Mouse (Mus musculus): Measurements from ENCODE around the gene Il1f9. TPM values are rescaled to one million over a fixed set of nuclear protein-coding genes. Genes with fewer than 3 reads are reported as not detected.
"Not testable (repeated sequence)": the region's sequence is repeated elsewhere in the genome, so short reads cannot be mapped to it uniquely, and the experiment has no call there.

The Il1f9 gene
- polyA plus RNA-seq (2015; fragmentation: Nextera tagmentation; extraction: Ambion mirVana): 6.3 and 9.1 TPM in 2 replicates

DNA sequence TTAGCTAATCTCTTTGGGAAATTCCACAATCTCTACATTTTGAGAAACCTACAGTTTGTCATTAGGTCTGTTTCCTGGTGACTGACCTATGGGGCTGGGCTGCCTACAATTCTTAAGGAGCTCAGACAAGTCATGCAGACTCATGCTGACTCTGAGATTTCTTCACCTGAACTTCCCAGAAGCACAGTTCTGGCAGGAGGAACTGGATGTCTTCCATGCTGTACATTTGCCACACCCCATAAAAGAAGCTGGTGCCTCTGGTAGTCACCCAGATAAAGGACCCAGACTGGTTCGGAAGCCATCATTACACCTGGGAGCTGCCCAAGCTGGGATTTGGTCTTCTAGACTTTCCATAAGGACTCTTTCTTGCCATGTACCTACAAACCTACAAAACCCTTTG lies at the start of gene Il1f9:
Il1f9 (plus strand) TSS at position 301 of the 400 bp plus-strand sequence.
- H3K4me2 ChIP-seq: no peak within 1 kb of the TSS
- H3K4me1 ChIP-seq: peaks cover 6% of the 10 kb centered on the region; the same call in 1 of the 2 replicates
- no peak within 1 kb of the TSS for H3K4me3 ChIP-seq
- 86% methylated on average over 1 of the region's 1 CpGs for WGBS
- ATAC-seq (ENCODE audit: insufficient number of reproducible peaks, low FRiP score, low TSS enrichment, low read depth): no peak
- H3K27ac ChIP-seq: no peak within 1 kb of the TSS
- H3K36me3 ChIP-seq: no peaks in the 10 kb centered on the region
- H3K9me3 ChIP-seq: no peaks in the 10 kb centered on the region
- H3K27me3 ChIP-seq: no peaks in the 10 kb centered on the region
- H3K9ac ChIP-seq: no peak within 1 kb of the TSS

DNA sequence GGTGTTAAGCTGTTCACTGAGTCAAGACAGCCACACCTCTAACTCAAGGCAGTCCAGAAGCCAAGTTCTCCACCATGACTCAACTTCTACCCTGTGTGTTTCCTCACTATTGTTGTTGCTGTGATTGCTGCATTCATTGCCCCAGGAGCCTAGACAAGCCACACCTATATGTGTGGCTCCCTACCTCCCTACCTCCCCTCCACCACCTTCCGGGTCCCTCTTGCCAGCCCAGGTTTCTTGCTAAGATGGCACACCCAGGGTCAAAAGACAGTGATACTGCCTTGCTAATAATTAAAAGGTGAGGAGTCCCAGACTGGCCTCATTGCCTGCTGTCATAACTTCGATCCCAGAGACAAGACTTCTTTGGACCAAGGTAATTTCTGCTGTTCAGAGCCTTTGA lies 33.4 kb upstream of the Il1f9 start, which contains the start of gene Il1f8:
Il1f8 (plus strand) TSS at position 301 of the 400 bp plus-strand sequence.
- Histone ChIP-seq H3K27me3 (no peaks in the 10 kb centered on the region), H3K4me3 (no peak within 1 kb of the TSS), H3K4me2 (no peak within 1 kb of the TSS), H3K9ac (no peak within 1 kb of the TSS), H3K27ac (no peak within 1 kb of the TSS), H3K4me1 (no peaks in the 10 kb centered on the region), H3K36me3 (no peaks in the 10 kb centered on the region), H3K9me3 (no peaks in the 10 kb centered on the region)
- WGBS: 81% methylated on average over 2 of the region's 2 CpGs
- no peak for ATAC-seq (ENCODE audit: insufficient number of reproducible peaks, low FRiP score, low TSS enrichment, low read depth)

GRCm38 (mm10) chr2:24181683-24182331 lies 4.5 kb upstream of the Il1f9 start:
- H3K27me3 ChIP-seq, H3K4me1 ChIP-seq, H3K9me3 ChIP-seq, H3K9ac ChIP-seq, H3K27ac ChIP-seq, H3K36me3 ChIP-seq: not testable (repeated sequence)
- 7% methylated on average over 14 of the region's 14 CpGs for WGBS
- peak overlapping the region; percentile 36 for H3K4me2 ChIP-seq
- peak; percentile 76; the same call in 1 of the 2 replicates for ATAC-seq (ENCODE audit: insufficient number of reproducible peaks, low FRiP score, low TSS enrichment, low read depth)
- H3K4me3 ChIP-seq: peak overlapping the region; percentile 11

- Histone ChIP-seq H3K4me3 (peak overlapping the region; percentile 11), H3K4me2 (peak overlapping the region; percentile 36)
- 46% methylated on average over 13 of the region's 13 CpGs for WGBS
- H3K27ac ChIP-seq; H3K9ac ChIP-seq; H3K9me3 ChIP-seq; H3K4me1 ChIP-seq; H3K27me3 ChIP-seq; H3K36me3 ChIP-seq; ATAC-seq (ENCODE audit: insufficient number of reproducible peaks, low FRiP score, low TSS enrichment, low read depth): not testable (repeated sequence)
Observed at GRCm38 (mm10) chr2:24182423-24183147, 3.7 kb upstream of the Il1f9 start.

DNA sequence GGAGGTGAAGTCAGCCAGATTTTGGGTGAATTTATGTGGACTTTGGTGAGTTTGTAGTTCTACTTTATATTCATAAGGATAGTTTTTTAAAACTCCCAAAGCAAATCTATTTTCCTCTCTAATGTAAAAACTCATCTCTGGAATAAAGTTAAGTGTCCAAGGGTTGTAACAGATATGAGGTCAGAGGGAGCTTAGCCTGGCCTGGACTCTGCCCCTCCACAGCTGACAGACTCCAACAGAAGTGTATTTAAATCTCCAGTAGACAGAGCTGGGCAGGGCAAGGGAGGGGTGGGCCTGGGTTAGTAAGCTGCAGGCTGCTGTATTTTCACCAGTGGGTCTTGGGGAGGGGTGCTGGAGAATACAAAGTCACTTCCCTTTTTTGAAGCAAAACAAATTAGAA lies 2.2 kb upstream of the Il1f9 start:
- not testable (repeated sequence) for H3K4me3 ChIP-seq; H3K9ac ChIP-seq; H3K4me2 ChIP-seq; H3K27me3 ChIP-seq; ATAC-seq (ENCODE audit: insufficient number of reproducible peaks, low FRiP score, low TSS enrichment, low read depth); H3K9me3 ChIP-seq; H3K36me3 ChIP-seq; H3K4me1 ChIP-seq; H3K27ac ChIP-seq

DNA sequence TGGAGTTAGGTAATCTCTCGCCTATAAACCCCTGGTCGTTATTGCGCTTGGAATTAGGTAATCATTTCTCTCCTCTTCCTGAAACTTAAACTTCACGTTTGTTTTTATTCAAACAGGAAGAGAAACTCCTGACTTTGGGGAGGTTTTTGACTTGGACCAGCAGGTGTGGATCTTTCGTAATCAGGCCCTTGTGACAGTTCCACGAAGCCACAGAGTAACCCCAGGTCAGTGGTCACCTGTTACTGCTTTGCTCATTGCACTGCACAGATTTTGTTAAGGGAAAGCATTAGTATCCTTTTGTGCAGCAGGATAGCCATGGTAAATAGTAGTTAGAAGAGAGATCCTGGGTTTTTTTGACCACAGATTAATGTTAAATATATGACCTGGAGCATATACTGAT lies 1.3 kb downstream of the Il1f9 start:
- Histone ChIP-seq H3K4me3 (no peak overlapping the region), H3K27ac (no peak overlapping the region), H3K9ac (no peak overlapping the region), H3K9me3 (no peaks in the 10 kb centered on the region), H3K4me1 (no peaks in the 10 kb centered on the region), H3K27me3 (no peaks in the 10 kb centered on the region), H3K4me2 (no peak overlapping the region), H3K36me3 (no peaks in the 10 kb centered on the region)
- 60% methylated on average over 6 of the region's 6 CpGs for WGBS
- no peak for ATAC-seq (ENCODE audit: insufficient number of reproducible peaks, low FRiP score, low TSS enrichment, low read depth)

GRCm38 (mm10) chr2:24188189-24188588 lies 1.9 kb downstream of the Il1f9 start:
- Histone ChIP-seq H3K4me2 (no peak overlapping the region), H3K4me1 (no peaks in the 10 kb centered on the region), H3K27ac (no peak overlapping the region), H3K27me3 (no peaks in the 10 kb centered on the region), H3K36me3 (no peaks in the 10 kb centered on the region), H3K9me3 (no peaks in the 10 kb centered on the region), H3K9ac (no peak overlapping the region), H3K4me3 (no peak overlapping the region)
- no peak for ATAC-seq (ENCODE audit: insufficient number of reproducible peaks, low FRiP score, low TSS enrichment, low read depth)
- WGBS: 72% methylated on average over 1 of the region's 1 CpGs

DNA sequence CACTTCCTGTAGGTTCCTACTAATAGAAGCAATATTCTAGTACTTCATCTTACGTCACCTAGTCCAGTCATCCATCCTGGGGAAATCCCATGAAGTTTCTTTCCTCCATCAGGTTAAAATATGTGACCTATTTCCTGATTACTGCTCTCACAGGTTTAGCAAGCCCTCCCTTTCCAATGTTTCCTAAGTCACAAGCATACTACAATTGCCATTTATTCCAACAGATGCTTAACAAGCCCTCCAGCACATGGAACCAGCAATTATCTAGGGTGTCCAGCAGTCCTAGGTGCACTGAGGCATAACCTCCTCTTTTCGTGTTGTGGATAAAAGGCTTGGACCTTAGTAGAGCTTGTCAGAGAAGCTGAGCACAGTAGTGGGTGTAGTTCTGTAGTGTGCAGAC lies 28.8 kb downstream of the Il1f9 start, which contains the start of gene Il1f6:
Il1f6 (plus strand) TSS at position 301 of the 400 bp plus-strand sequence.
- no peak within 1 kb of the TSS for H3K4me2 ChIP-seq
- no peaks in the 10 kb centered on the region for H3K36me3 ChIP-seq
- no peaks in the 10 kb centered on the region for H3K9me3 ChIP-seq
- no peaks in the 10 kb centered on the region for H3K4me1 ChIP-seq
- H3K9ac ChIP-seq: no peak within 1 kb of the TSS
- H3K27me3 ChIP-seq: no peaks in the 10 kb centered on the region
- no peak for ATAC-seq (ENCODE audit: insufficient number of reproducible peaks, low FRiP score, low TSS enrichment, low read depth)
- WGBS: 68% methylated on average over 2 of the region's 2 CpGs
- no peak within 1 kb of the TSS for H3K4me3 ChIP-seq
- no peak within 1 kb of the TSS for H3K27ac ChIP-seq

DNA sequence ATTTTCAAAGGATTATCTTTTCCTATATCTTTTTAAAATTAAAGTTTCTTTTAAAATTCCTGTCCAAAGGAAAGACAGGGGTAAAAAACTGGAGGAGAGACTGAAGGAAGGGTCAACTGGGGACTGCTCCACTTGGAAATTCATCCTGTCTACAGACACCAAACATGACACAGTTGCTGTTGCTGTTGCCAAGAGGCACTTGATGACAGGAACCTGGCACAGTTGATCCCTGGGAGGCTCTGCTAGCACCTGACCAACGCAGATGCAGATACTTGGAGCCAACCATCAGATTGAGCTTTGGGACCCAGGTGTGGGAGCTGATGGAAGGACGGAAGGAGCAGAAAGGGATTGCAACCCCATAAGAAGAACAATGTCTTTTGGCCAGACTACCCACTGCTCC lies 40.9 kb downstream of the Il1f9 start:
- no peak overlapping the region for H3K4me3 ChIP-seq
- WGBS: 74% methylated on average over 2 of the region's 2 CpGs
- no peaks in the 10 kb centered on the region for H3K36me3 ChIP-seq
- no peak overlapping the region for H3K4me2 ChIP-seq
- H3K27me3 ChIP-seq: no peaks in the 10 kb centered on the region
- H3K4me1 ChIP-seq: no peaks in the 10 kb centered on the region
- ATAC-seq (ENCODE audit: insufficient number of reproducible peaks, low FRiP score, low TSS enrichment, low read depth): no peak
- no peaks in the 10 kb centered on the region for H3K9me3 ChIP-seq
- no peak overlapping the region for H3K9ac ChIP-seq
- H3K27ac ChIP-seq: no peak overlapping the region

Other genes with a start within 250 kb of the Il1f9 start
- gene Hnmt, start 137.1 kb upstream of the Il1f9 start, polyA plus RNA-seq (2015; fragmentation: Nextera tagmentation; extraction: Ambion mirVana): 1.4 and 2.2 TPM in 2 replicates
- gene Tbpl2, start 89.9 kb upstream of the Il1f9 start, polyA plus RNA-seq (2015; fragmentation: Nextera tagmentation; extraction: Ambion mirVana): not detected in 2 replicates
- gene Il1f8, start 33.3 kb upstream of the Il1f9 start, polyA plus RNA-seq (2015; fragmentation: Nextera tagmentation; extraction: Ambion mirVana): 0.92 and 2.7 TPM in 2 replicates
- 2.5 and 4.3 TPM in 2 replicates for gene Il1f6, start 28.9 kb downstream of the Il1f9 start, polyA plus RNA-seq (2015; fragmentation: Nextera tagmentation; extraction: Ambion mirVana)
- 35.9 and 38.4 TPM in 2 replicates for gene Il1f5, start 90.5 kb downstream of the Il1f9 start, polyA plus RNA-seq (2015; fragmentation: Nextera tagmentation; extraction: Ambion mirVana)
- gene Il1f10, start 104.7 kb downstream of the Il1f9 start, polyA plus RNA-seq (2015; fragmentation: Nextera tagmentation; extraction: Ambion mirVana): 1.2 and 1.5 TPM in 2 replicates
- gene Il1rn, start 150.4 kb downstream of the Il1f9 start, polyA plus RNA-seq (2015; fragmentation: Nextera tagmentation; extraction: Ambion mirVana): 16.3 TPM in 2 replicates
- 8.2 and 8.4 TPM in 2 replicates for gene Psd4, start 181.1 kb downstream of the Il1f9 start, polyA plus RNA-seq (2015; fragmentation: Nextera tagmentation; extraction: Ambion mirVana)